Mouse (Mus musculus) cerebellum, postnatal 4 days (tissue): ENCODE data around the gene Stk38.
"Not testable (repeated sequence)": the region's sequence is repeated elsewhere in the genome, so short reads cannot be mapped to it uniquely, and the experiment has no call there.

ENCODE experiments used
- DNase-seq, 2 experiments: peaks; one replicate each; pipeline ENCODE4 v3.0.0; 2022; ENCODE audit warnings: low spot score in 2 of 2, mixed read lengths in 1 of 2

Stk38 gene

GRCm38 (mm10) chr17:29035506-29035905 lies 27.7 kb upstream of the Stk38 start:
- DNase-seq: no peak

DNA sequence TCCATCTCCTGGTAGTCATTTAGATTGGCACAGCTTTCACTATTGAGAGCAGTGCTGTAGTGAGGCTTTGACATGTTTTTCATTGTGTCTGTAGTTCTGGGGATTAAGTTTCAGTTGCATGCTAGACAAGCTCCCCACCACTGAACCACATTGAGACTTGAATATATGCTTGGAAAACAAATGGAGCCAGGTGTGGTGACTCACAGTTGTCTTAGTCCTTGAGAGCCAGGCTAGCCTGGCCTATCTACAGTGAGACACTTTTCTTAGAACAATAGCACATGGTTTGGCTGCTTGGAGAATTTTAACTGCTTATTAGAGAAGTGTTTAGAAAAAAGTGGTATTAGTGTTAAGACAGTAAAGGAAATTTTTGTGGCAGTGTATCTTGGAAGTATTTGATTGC lies 26.5 kb upstream of the Stk38 start:
- no peak for DNase-seq

GRCm38 (mm10) chr17:29033569-29034061 lies 25.8 kb upstream of the Stk38 start:
- DNase-seq: no peak

GRCm38 (mm10) chr17:29032274-29033069 lies 24.7 kb upstream of the Stk38 start, which contains the start of gene Srsf3:
Srsf3 (plus strand) TSS chr17:29032628.
- DNase-seq: peak; percentile 96 to 99

GRCm38 (mm10) chr17:29031771-29032273 lies 24.0 kb upstream of the Stk38 start:
- no peak for DNase-seq

- not testable (repeated sequence) for DNase-seq
Measured at GRCm38 (mm10) chr17:29031085-29031711, 23.4 kb upstream of the Stk38 start.

DNA sequence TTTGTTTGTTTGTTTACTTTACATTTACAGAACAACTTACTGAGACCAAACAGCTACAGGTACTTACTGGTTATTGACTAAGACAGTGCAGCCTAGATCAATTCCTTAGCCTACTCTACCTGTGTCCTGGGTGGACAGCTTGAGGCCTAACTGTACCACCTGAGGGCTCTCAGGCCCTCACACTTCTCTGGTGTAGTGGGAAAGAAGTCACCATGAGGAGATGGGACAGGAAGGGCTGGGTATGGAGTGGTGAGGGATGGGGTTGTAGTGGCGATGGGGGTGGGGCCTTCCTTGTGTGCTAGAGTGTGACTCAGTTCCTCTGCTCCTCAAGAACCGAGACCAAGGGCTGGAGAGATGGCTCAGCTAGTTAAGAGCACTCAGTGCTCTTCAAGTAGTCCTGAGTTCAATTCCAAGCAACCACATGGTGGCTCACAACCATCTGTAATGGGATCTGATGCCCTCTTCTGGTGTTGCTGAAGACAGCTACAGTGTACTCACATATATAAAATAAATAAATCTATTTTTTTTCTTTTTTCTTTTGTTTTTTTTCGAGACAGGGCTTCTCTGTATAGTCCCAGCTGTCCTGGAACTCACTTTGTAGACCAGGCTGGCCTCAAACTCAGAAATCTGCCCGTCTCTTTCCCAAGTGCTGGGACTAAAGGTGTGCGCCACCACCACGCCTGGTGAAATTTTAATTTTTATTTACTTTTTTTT lies 22.7 kb upstream of the Stk38 start:
- DNase-seq: no peak

- DNase-seq: no peak
Measured at GRCm38 (mm10) chr17:29026652-29027356, 19.0 kb upstream of the Stk38 start.

DNA sequence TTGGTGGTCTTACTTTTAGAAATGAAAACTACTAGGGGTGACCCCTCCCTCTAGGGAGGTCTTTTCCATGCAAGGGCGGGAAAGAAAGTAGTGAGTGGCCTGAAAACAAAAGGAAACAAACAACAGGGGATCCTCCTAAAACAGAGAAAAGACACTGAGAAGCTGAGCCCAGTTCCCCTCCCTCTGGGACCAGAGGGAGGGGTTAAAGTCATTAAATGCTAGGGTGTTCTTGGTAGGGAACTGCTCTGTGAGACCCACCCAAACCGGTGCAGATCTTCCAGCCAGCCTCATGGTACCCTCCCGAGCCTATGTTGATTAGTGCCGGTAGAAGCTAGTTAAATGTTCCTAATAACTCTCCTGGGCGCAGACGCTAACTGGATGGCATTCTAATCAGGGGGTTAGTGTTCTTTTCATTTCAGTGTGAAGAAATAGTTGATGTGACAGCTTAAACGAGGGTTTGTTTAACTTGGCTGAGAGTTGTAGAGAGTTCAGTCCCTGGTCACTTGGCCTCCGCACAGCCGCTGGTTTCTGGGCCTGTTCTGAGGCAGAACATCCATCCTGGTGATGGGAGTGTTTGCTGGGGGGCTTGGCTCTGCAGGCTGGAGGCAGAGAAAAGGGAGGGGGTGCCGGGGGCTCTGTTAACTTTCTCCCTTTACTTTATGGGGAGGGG lies 17.2 kb upstream of the Stk38 start:
- DNase-seq: no peak

- DNase-seq: no peak
Measured at GRCm38 (mm10) chr17:29024047-29024892, 16.5 kb upstream of the Stk38 start.

GRCm38 (mm10) chr17:29023346-29023745 lies 15.6 kb upstream of the Stk38 start:
- DNase-seq: no peak

DNA sequence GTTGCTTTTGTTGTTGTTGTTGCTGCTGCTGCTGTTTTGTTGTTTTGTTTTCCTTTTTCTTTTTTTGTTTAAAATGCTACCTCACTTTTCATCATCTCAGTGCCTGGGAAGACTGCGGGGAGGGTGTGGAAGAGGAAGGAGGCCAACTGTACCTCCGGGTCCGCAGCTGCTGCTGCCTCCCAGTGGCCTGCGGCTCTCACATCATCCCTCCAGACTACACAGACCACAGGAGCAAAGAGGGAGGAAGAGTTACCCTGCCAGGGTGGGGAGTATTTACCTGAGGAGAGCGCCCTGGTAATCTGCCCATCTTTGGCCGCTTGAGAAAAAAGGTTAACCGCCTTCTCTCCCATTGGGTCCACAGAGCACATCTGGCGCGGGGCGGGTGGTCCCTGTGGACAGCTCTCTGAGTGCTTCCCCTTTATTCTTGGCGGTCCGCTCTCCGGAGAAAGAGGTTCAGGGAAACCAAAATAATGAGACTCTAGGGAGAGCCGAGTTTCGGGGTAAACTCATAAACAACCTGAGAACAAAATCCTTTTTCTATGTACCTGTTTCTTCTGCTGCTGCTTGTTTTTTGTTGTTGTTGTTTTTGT lies 14.5 kb upstream of the Stk38 start:
- DNase-seq: no peak

DNA sequence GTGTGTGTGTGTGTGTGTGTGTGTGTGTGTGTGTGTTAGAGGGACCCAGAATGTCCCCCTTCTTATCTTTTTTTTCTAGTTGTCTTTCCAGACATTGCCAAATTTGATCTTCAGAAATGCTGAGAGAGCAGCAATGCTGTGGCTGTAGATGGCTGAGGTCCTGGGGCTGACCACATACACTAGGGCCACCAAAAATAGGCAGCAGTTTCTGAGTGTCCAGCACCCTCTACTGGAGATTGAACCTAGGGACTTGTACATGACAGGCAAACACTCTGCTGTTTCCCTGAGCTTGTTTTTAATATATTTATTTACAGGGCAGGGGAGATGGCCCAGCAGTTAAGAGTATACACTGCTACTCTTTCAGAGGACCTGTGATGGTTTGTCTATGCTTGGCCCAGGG lies 12.6 kb upstream of the Stk38 start:
- no peak for DNase-seq

DNA sequence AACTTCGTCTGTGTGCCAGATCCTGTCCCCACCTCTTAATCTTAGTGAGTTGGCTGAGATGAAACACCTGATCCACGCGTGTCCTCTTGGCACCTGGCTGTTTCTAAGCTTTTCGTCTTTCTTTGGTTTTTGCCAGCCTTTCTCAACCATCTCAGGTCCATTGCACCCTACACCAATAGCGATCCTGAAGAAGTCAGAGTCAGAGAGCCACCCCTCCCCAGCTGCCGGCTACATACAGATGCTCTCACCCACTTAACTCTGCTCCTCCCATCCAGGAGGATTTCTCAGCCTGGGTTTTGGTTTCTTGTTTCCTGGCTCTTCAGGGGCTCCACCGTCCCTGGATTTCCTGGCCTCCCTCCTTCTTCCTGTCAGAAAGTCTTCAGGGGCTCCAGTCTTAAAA lies 11.6 kb upstream of the Stk38 start:
- DNase-seq: no peak

GRCm38 (mm10) chr17:29018292-29018984 lies 10.6 kb upstream of the Stk38 start:
- no peak for DNase-seq

- no peak for DNase-seq
Measured at GRCm38 (mm10) chr17:29016705-29017104, 8.9 kb upstream of the Stk38 start.

DNA sequence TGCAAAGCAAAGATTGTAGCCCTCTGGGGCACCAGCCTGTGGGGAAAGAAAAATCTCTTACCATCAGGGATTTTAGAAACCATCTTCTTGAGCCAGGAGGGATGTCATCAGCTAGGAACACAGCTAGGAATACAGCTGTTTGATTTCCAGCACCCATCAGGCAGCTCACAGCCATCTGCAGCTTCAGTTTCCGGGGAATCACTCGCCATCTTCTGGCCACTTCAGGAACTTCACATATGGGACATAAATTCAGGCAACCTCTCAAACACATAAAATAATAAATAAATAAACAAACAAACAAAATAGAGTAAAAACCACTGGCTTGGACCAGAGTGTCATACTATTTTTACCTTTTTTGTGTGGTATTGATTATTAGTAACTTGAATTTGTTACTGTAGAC lies 7.8 kb upstream of the Stk38 start:
- peak in 1 of 2 experiments; percentile 36 for DNase-seq

GRCm38 (mm10) chr17:29014235-29014634 lies 6.4 kb upstream of the Stk38 start:
- no peak for DNase-seq

DNA sequence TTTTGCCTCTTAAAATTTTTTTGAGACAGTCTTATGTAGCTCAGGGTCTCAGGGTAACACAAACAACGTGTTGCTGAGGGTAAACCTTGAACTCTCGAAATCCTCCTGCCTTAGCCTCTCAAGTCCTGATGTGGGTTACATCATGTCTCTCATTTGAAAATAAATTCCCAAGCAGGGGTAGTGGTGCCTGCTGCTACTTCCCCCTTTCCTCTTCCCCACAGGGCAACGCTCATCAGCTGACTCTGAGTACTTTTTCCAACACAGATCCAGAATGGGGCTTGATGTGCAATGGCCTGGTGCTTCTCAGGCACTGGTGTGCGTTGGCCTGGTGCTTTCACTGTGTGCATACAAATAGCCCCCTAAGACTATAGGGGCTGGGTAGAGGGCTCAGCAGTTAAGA lies 1.4 kb upstream of the Stk38 start:
- no peak for DNase-seq
